Mouse (Mus musculus) hindbrain, embryonic 10.5 days (tissue): Measurements from ENCODE around the gene Nudt8. TPM values are rescaled to one million over a fixed set of nuclear protein-coding genes. Genes with fewer than 3 reads are reported as not detected.

Source experiments
- DNase-seq: peaks from one replicate; pipeline ENCODE4 v3.0.0-alpha.2; 2017; ENCODE audit warnings: low spot score
- H3K27ac ChIP-seq: fragments of 300-500 bp; sonication (generic); 2 replicates; pipeline ENCODE4 v1.5.1; 2016; ENCODE audit warnings: mild to moderate bottlenecking, moderate library complexity
- H3K27me3 ChIP-seq: fragments of 300-500 bp; sonication (generic); 2 replicates; pipeline ENCODE4 v1.6.1; 2016; ENCODE audit warnings: mild to moderate bottlenecking; ENCODE audit not compliant: poor library complexity, insufficient read depth, severe bottlenecking
- H3K36me3 ChIP-seq: fragments of 300-500 bp; sonication (generic); 2 replicates; pipeline ENCODE4 v1.6.1; 2016; ENCODE audit warnings: mild to moderate bottlenecking, moderate library complexity
- H3K4me1 ChIP-seq: fragments of 300-500 bp; sonication (generic); replicated peaks from 2 replicates; pipeline ENCODE4 v1.6.1; 2016; ENCODE audit warnings: mild to moderate bottlenecking
- H3K4me3 ChIP-seq: fragments of 300-500 bp; sonication (generic); 2 replicates; pipeline ENCODE4 v1.5.1; 2016; ENCODE audit warnings: mild to moderate bottlenecking, moderate library complexity
- H3K9me3 ChIP-seq: fragments of 300-500 bp; sonication (generic); 2 replicates; pipeline ENCODE4 v1.6.1; 2016; ENCODE audit warnings: mild to moderate bottlenecking, moderate library complexity
- WGBS: fragments of 180-500 bp; shearing (Covaris S2); methylation state at CpG from one replicate; pipeline ENCODE4 v1.1.7; 2016; 5-methylcytosine and 5-hydroxymethylcytosine counted together
- polyA plus RNA-seq: library from polyadenylated mRNA; unstranded; fragments of >200 nt; fragmentation: Nextera tagmentation; extraction: Ambion mirVana; gene quantifications from 2 replicates; pipeline ENCODE4 v1.2.1, GENCODE M21; 2016

Gene Nudt8
- polyA plus RNA-seq, 1 experiment from 2014 or later = 20.1 TPM

DNA sequence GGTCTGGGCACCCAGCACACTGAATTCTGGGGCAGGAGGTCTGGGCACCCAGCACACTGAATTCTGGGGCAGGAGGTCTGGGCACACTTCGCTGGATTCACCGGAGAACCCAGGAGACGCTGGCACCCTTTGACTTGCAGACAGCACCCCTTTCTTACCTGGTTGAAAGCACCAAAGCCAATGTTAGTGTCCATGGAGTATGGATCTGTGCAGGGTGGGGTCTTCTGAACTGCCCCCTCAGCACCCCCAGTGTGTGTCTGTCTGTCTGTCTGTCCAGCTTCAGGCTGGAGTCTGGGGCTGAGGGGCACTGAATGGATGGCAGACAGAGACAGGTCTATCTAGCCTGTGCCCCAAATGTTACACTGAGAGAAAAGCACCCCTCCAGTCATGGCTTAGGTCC is 8.8 kb upstream of the Nudt8 start:
- H3K4me1 ChIP-seq = peaks cover 38% of the 10 kb centered on the region

GRCm38 (mm10) chr19:3991966-3992365 is 8.4 kb upstream of the Nudt8 start:
- Histone ChIP-seq H3K4me1 (peaks cover 34% of the 10 kb centered on the region), H3K9me3 (peaks cover 5% of the 10 kb centered on the region), H3K27ac (peak overlapping the region; percentile 45; the same call in 1 of the 2 replicates), H3K4me3 (no peak overlapping the region), H3K27me3 (0 out of 2 replicates have a peak, but pooled peaks cover 4% of the 10 kb centered on the region), H3K36me3 (no peaks in the 10 kb centered on the region)
- no peak for DNase-seq
- 80% methylated on average over 3 of the region's 3 CpGs for WGBS

More for the DNA sequence above, 8.8 kb upstream of the Nudt8 start:
- 0 out of 2 replicates have a peak, but pooled peaks cover 4% of the 10 kb centered on the region for H3K27me3 ChIP-seq
- no peaks in the 10 kb centered on the region for H3K36me3 ChIP-seq
- no peak for DNase-seq
- peak overlapping the region; percentile 45; the same call in 1 of the 2 replicates for H3K27ac ChIP-seq
- H3K9me3 ChIP-seq = peaks cover 5% of the 10 kb centered on the region
- H3K4me3 ChIP-seq = no peak overlapping the region
- 92% methylated on average over 3 of the region's 3 CpGs for WGBS

DNA sequence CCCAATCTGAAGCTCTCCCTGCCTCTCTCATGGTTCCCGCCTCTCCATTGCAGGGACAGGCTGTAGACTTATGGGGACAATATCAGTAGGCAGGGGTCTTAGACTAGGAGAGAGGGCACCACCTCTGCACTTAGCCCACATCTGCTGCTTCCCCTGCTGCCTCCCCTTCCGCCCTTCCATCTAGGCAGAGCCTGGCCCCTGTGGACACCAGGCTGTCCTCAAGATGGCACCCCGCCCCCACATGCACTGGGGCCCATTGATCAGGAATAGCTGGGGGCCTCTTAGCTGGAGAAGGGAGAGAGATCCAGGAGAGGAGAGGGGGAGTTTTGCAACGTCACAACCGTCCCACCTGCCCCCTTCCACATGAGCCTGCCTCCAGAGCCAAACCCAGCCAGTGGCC is 8.0 kb upstream of the Nudt8 start, which contains the start of gene Tbx10:
Tbx10 (plus strand) TSS at position 337 of the 400 bp plus-strand sequence.
- peak within 1 kb of the TSS; percentile 45; the same call in 1 of the 2 replicates for H3K27ac ChIP-seq
- peaks cover 31% of the 10 kb centered on the region for H3K4me1 ChIP-seq
- H3K9me3 ChIP-seq = peaks cover 5% of the 10 kb centered on the region
- WGBS = 57% methylated on average over 5 of the region's 5 CpGs
- H3K4me3 ChIP-seq = no peak within 1 kb of the TSS
- no peak for DNase-seq
- no peaks in the 10 kb centered on the region for H3K36me3 ChIP-seq
- H3K27me3 ChIP-seq = 0 out of 2 replicates have a peak, but pooled peaks cover 4% of the 10 kb centered on the region

GRCm38 (mm10) chr19:3994932-3995331 is 5.4 kb upstream of the Nudt8 start:
- no peak overlapping the region for H3K4me3 ChIP-seq
- 70% methylated on average over 6 of the region's 6 CpGs for WGBS

GRCm38 (mm10) chr19:3995505-3995904 is 4.9 kb upstream of the Nudt8 start:
- no peaks in the 10 kb centered on the region for H3K9me3 ChIP-seq
- WGBS = 90% methylated on average over 3 of the region's 3 CpGs
- no peak for DNase-seq
- H3K4me3 ChIP-seq = no peak overlapping the region
- no peaks in the 10 kb centered on the region for H3K36me3 ChIP-seq
- H3K27me3 ChIP-seq = peaks cover 10% of the 10 kb centered on the region; the same call in 1 of the 2 replicates
- peaks cover 45% of the 10 kb centered on the region for H3K4me1 ChIP-seq
- 0 out of 2 replicates have a peak overlapping the region, but pooled peaks have one; percentile 12 for H3K27ac ChIP-seq

More at GRCm38 (mm10) chr19:3994932-3995331, 5.4 kb upstream of the Nudt8 start:
- Histone ChIP-seq H3K9me3 (no peaks in the 10 kb centered on the region), H3K36me3 (no peaks in the 10 kb centered on the region), H3K27ac (no peak overlapping the region), H3K27me3 (peaks cover 10% of the 10 kb centered on the region; the same call in 1 of the 2 replicates), H3K4me1 (peaks cover 43% of the 10 kb centered on the region)
- DNase-seq = no peak

DNA sequence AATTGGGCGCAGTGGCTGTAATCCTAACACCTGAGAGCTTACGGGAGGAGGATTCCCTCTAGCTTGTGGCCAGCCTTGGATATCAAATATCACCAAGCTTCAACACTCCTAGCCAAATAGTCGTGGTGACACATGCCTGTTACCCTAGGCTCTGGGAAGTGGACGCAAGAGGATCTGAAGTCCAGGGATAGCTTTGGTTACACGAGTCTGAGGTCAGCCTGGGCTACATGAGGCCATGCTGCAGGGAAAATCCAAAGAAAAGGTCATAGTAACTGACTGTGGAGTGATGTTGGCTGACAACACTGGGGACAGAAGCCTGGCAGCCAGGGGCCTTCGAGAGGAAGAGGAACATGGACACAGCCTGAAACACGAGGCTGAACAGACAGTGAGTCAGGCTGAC is 4.3 kb upstream of the Nudt8 start:
- Histone ChIP-seq H3K4me3 (no peak overlapping the region), H3K27me3 (peaks cover 10% of the 10 kb centered on the region; the same call in 1 of the 2 replicates), H3K9me3 (no peaks in the 10 kb centered on the region), H3K27ac (0 out of 2 replicates have a peak overlapping the region, but pooled peaks have one; percentile 12), H3K4me1 (peaks cover 45% of the 10 kb centered on the region), H3K36me3 (no peaks in the 10 kb centered on the region)
- DNase-seq = no peak
- WGBS = 75% methylated on average over 7 of the region's 7 CpGs

DNA sequence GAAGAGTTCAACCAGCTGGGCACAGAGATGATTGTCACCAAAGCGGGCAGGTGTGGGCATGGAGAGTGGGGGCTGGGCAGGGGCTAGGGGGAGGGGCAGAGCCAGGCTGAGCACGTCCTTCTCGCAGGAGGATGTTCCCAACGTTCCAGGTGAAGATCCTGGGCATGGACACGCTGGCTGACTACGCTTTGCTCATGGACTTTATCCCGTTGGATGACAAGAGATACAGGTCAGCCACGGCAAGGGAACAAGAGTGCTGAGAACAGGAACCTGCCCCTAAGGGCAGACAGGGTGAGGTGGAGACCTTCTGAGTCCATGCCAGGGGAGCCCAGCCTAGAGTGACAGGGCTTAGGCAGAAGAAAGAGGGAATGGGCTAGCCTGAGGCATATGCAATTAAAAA is 3.6 kb upstream of the Nudt8 start:
- 82% methylated on average over 8 of the region's 8 CpGs for WGBS
- Histone ChIP-seq H3K27me3 (peaks cover 10% of the 10 kb centered on the region; the same call in 1 of the 2 replicates), H3K4me3 (no peak overlapping the region), H3K27ac (no peak overlapping the region), H3K4me1 (peaks cover 49% of the 10 kb centered on the region), H3K36me3 (no peaks in the 10 kb centered on the region), H3K9me3 (no peaks in the 10 kb centered on the region)
- no peak for DNase-seq

GRCm38 (mm10) chr19:3997231-3997630 is 3.1 kb upstream of the Nudt8 start:
- 67% methylated on average over 8 of the region's 8 CpGs for WGBS

DNA sequence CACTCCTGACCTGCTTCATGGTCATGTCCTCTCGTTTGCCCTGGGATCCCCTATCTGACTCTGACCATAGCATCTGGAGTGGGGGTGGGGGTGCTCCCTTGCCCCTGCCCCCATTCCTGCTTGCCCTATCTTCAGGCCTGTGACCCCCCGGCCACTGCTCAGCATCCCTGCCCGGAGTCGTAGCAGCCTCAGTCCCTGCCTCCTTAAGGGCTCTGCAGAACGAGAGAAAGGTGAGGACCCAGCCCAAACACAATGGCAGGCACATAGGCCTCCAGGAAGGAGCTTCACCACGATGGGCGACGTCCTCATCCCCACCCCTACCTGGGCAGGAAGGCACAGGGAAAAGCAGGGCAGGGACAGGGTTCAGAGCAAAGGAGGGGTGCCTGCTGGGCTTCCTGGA is 2.0 kb upstream of the Nudt8 start:
- no peaks in the 10 kb centered on the region for H3K9me3 ChIP-seq
- H3K4me1 ChIP-seq = peaks cover 39% of the 10 kb centered on the region
- no peak for DNase-seq
- H3K27me3 ChIP-seq = peaks cover 6% of the 10 kb centered on the region; the same call in 1 of the 2 replicates
- 77% methylated on average over 8 of the region's 8 CpGs for WGBS
- no peak overlapping the region for H3K4me3 ChIP-seq
- no peaks in the 10 kb centered on the region for H3K36me3 ChIP-seq
- H3K27ac ChIP-seq = no peak overlapping the region

More at GRCm38 (mm10) chr19:3997231-3997630, 3.1 kb upstream of the Nudt8 start:
- Histone ChIP-seq H3K27ac (no peak overlapping the region), H3K4me3 (no peak overlapping the region; the same call in 1 of the 2 replicates), H3K9me3 (no peaks in the 10 kb centered on the region), H3K27me3 (peaks cover 10% of the 10 kb centered on the region; the same call in 1 of the 2 replicates), H3K4me1 (peaks cover 47% of the 10 kb centered on the region), H3K36me3 (no peaks in the 10 kb centered on the region)
- DNase-seq = no peak

- no peaks in the 10 kb centered on the region for H3K36me3 ChIP-seq
- H3K27ac ChIP-seq = peak overlapping the region; percentile 94; the same call in 1 of the 2 replicates
- no peak for DNase-seq
- peaks cover 39% of the 10 kb centered on the region for H3K4me1 ChIP-seq
- no peaks in the 10 kb centered on the region for H3K9me3 ChIP-seq
- peaks cover 6% of the 10 kb centered on the region; the same call in 1 of the 2 replicates for H3K27me3 ChIP-seq
- peak overlapping the region; percentile 74 for H3K4me3 ChIP-seq
- WGBS = 88% methylated on average over 9 of the region's 9 CpGs
Observed at GRCm38 (mm10) chr19:3999121-3999730, 1.2 kb upstream of the Nudt8 start.

DNA sequence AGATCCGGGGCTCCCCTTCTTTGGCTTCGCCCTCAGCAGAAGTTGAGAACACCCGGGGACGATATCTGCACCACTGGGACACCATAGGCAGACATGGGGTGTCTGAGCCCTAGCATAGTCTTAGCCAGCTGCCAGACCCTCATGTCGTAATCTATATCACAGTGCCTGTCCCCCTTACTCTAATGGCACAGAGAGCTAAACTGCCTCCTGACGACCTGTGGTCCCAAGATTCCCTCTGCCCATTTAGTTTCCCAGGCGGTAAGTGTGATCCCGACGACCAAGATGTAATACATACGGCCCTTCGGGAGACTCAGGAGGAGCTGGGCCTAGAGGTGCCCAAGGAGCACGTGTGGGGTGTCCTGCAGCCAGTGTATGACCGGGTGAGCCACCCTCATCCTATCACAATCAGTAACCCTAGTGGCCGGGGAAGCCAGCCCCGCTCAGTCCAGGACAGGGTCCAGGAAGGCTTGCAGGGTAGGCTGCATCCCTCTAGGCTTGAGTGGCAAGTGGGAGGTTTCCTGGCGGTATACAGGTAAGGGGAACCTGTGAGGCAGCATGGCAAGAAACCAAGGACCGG is 657 bp downstream of the Nudt8 start:
- peaks cover 6% of the 10 kb centered on the region; the same call in 1 of the 2 replicates for H3K27me3 ChIP-seq
- H3K27ac ChIP-seq = peak overlapping the region; percentile 94
- WGBS = 21% methylated on average over 17 of the region's 17 CpGs
- H3K4me3 ChIP-seq = peak overlapping the region; percentile 74
- H3K36me3 ChIP-seq = peaks cover 14% of the 10 kb centered on the region
- peaks cover 35% of the 10 kb centered on the region for H3K4me1 ChIP-seq
- no peaks in the 10 kb centered on the region for H3K9me3 ChIP-seq
- DNase-seq = peak; percentile 27

GRCm38 (mm10) chr19:4001752-4002151 is 1.4 kb downstream of the Nudt8 start:
- WGBS = 90% methylated on average over 5 of the region's 5 CpGs
- peak overlapping the region; percentile 74 for H3K4me3 ChIP-seq
- peaks cover 32% of the 10 kb centered on the region for H3K4me1 ChIP-seq
- DNase-seq = no peak
- peaks cover 21% of the 10 kb centered on the region for H3K36me3 ChIP-seq
- H3K9me3 ChIP-seq = no peaks in the 10 kb centered on the region
- peak overlapping the region; percentile 94; the same call in 1 of the 2 replicates for H3K27ac ChIP-seq
- peaks cover 6% of the 10 kb centered on the region; the same call in 1 of the 2 replicates for H3K27me3 ChIP-seq

DNA sequence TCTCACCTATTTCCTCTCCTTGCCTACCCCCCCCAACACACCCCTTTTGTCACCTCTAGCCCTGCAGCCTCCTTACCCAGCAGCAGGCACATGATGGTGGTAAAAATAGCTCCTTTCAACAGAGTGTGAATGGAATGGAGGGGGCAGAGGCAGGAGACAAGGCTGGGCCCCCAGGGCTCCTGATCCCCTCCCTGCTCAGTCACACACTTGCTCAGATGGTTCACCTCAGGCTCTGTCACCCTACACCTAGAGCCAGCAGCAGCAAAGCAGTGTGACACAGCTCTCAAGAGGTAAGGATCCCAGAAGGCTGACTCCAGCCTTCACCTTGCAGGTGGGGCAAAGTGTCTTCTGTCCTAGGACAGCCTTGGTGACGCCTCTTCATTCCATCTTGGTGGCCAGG is 2.7 kb downstream of the Nudt8 start, which contains the start of gene Doc2g:
Doc2g (plus strand) TSS at position 202 of the 400 bp plus-strand sequence.
- Histone ChIP-seq H3K4me3 (no peak within 1 kb of the TSS), H3K27ac (0 out of 2 replicates have a peak within 1 kb of the TSS, but pooled peaks have one; percentile 31), H3K36me3 (peaks cover 35% of the 10 kb centered on the region), H3K27me3 (peaks cover 6% of the 10 kb centered on the region; the same call in 1 of the 2 replicates), H3K4me1 (peaks cover 29% of the 10 kb centered on the region), H3K9me3 (no peaks in the 10 kb centered on the region)
- no peak for DNase-seq
- WGBS = 75% methylated on average over 1 of the region's 1 CpGs
